Comparison of ENCODE assay signal across 23 mouse cellular contexts in the genomic region with DNA sequence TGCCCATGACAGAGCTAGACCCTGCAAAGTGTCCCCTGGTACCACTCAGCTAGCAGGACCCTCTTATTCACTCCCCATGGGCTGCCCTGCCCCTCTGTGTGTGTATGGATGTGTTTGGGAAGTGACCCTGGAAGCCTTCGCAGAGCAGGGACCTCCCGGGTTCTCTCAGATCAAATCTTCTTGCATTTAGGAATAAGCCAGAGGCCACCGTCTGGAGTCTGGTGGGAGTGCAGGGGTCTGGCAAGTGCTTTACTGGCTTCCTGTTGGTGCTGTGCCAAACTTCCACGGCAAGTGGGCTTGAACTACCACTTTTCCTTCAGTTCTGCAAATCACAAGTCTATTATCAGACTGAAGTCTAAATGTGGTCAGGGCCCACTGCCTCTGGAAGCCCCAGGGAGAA. TPM values are rescaled to one million over a fixed set of nuclear protein-coding genes. Genes with fewer than 3 reads are reported as not detected.
DNase-seq lines count a peak whose midpoint lies in the region; ATAC-seq and TF ChIP-seq lines count a peak whose summit lies in the region.
"Had no signal": no experiment of that assay in that cellular context is flagged by ENCODE, and none has a peak within 500 bp of the region (broad histone marks: within the 10 kb centered on the region; RNA-seq: fewer than 3 reads in every experiment).

No protein-coding gene starts in this region.

- DNase-seq in cerebellum, postnatal 10 days = peak; percentile 65 to 70
- no peak for DNase-seq in cerebellum, adult 11-12 months
- no peak for DNase-seq in kidney, postnatal 0 days (ENCODE audit: low spot score)
- no peak for DNase-seq in kidney, postnatal 14 days
- peak; percentile 63 for DNase-seq in lung, postnatal 10 days
- DNase-seq in lung, postnatal 0 days (ENCODE audit: low spot score) = no peak
- no peak for DNase-seq in thymus, adult 2 months
- DNase-seq: adrenal gland, adult 2 months; cerebellum, adult 11 months; kidney, adult 9 months had no signal

- H3K27ac ChIP-seq in kidney, postnatal 0 days = no peak overlapping the region
- H3K27ac ChIP-seq in lung, postnatal 0 days (ENCODE audit: low read length) = no peak overlapping the region
- no peak overlapping the region for H3K27ac ChIP-seq in thymus, adult 2 months (ENCODE audit: control insufficient read depth, insufficient read depth, low read length)
- H3K27ac ChIP-seq: embryonic facial prominence, embryonic 12.5 days; forebrain, embryonic 15.5 days; hindbrain, embryonic 13.5 days; left cerebral cortex, adult 2 months; limb, embryonic 12.5 days; lung, embryonic 15.5 days; midbrain, embryonic 15.5 days; neural tube, embryonic 13.5 days had no signal

- no peaks in the 10 kb centered on the region for H3K27me3 ChIP-seq in kidney, postnatal 0 days (ENCODE audit: insufficient read depth, low read length)
- no peaks in the 10 kb centered on the region for H3K27me3 ChIP-seq in lung, postnatal 0 days (replicated peaks; ENCODE audit: insufficient read depth, low read length)
- H3K27me3 ChIP-seq in myocyte (ENCODE audit: control insufficient read depth, insufficient read depth, insufficient read length) = no peaks in the 10 kb centered on the region
- H3K27me3 ChIP-seq in thymus, adult 2 months (ENCODE audit: control insufficient read depth, insufficient read depth, low read length) = no peaks in the 10 kb centered on the region

- no peak overlapping the region for H3K9ac ChIP-seq in kidney, postnatal 0 days (ENCODE audit: low read depth, low read length)
- no peak overlapping the region for H3K9ac ChIP-seq in lung, postnatal 0 days (replicated peaks; ENCODE audit: low read depth)
- H3K9ac ChIP-seq: embryonic facial prominence, embryonic 12.5 days; forebrain, embryonic 15.5 days; hindbrain, embryonic 13.5 days; limb, embryonic 12.5 days; lung, embryonic 15.5 days; midbrain, embryonic 15.5 days; neural tube, embryonic 13.5 days had no signal

- WGBS in kidney, postnatal 0 days = 26% methylated on average over 4 of the region's 4 CpGs
- WGBS in lung, postnatal 0 days = 21% methylated on average over 4 of the region's 4 CpGs
- 39% methylated on average over 4 of the region's 4 CpGs for WGBS in thymus, adult 2 months

- peaks cover 47% of the 10 kb centered on the region for H3K4me1 ChIP-seq in kidney, postnatal 0 days (replicated peaks; ENCODE audit: insufficient read depth, low read length)
- H3K4me1 ChIP-seq in lung, postnatal 0 days (ENCODE audit: insufficient read depth, low read depth, low read length) = peaks cover 3% of the 10 kb centered on the region; the same call in 1 of the 2 replicates
- H3K4me1 ChIP-seq in thymus, adult 2 months (replicated peaks; ENCODE audit: control insufficient read depth, insufficient read depth, low read length) = no peaks in the 10 kb centered on the region
- H3K4me1 ChIP-seq: forebrain, embryonic 15.5 days; midbrain, embryonic 15.5 days; neural tube, embryonic 13.5 days had no signal

- TF ChIP-seq CTCF in kidney, postnatal 0 days (IDR thresholded peaks at IDR 0.05; ENCODE audit: low read depth) = peak; percentile 46
- TF ChIP-seq CTCF in lung, postnatal 0 days (IDR thresholded peaks at IDR 0.05) = no peak
- no peak for TF ChIP-seq CTCF in thymus, adult 2 months (IDR thresholded peaks at IDR 0.05; ENCODE audit: borderline replicate concordance, control insufficient read depth, extremely low read depth, insufficient read depth, low read length, poor library complexity)

- no peak overlapping the region for H3K4me3 ChIP-seq in kidney, postnatal 0 days (replicated peaks; ENCODE audit: low read depth, low read length)
- H3K4me3 ChIP-seq in lung, postnatal 0 days (ENCODE audit: low read depth, low read length) = no peak overlapping the region
- no peak overlapping the region for H3K4me3 ChIP-seq in myocyte
- no peak overlapping the region for H3K4me3 ChIP-seq in thymus, adult 2 months (ENCODE audit: control insufficient read depth, insufficient read depth, low read length)
- H3K4me3 ChIP-seq: embryonic facial prominence, embryonic 12.5 days; forebrain, embryonic 15.5 days; hindbrain, embryonic 13.5 days; left cerebral cortex, adult 2 months; limb, embryonic 12.5 days; lung, embryonic 15.5 days; midbrain, embryonic 15.5 days; neural tube, embryonic 13.5 days had no signal

- no peak overlapping the region for H3ac ChIP-seq in myocyte (ENCODE audit: control insufficient read depth, insufficient read length)

- TF ChIP-seq EP300 in lung, postnatal 0 days (IDR thresholded peaks at IDR 0.05) = no peak

- peaks cover 12% of the 10 kb centered on the region for H3K36me3 ChIP-seq in kidney, postnatal 0 days (ENCODE audit: insufficient read depth, low read length)
- H3K36me3 ChIP-seq in lung, postnatal 0 days (ENCODE audit: insufficient read depth, low read length) = no peaks in the 10 kb centered on the region
- peaks cover 37% of the 10 kb centered on the region for H3K36me3 ChIP-seq in myocyte (ENCODE audit: control insufficient read depth, insufficient read depth)
- H3K36me3 ChIP-seq in thymus, adult 2 months (ENCODE audit: control insufficient read depth, insufficient read depth, low read length) = no peaks in the 10 kb centered on the region
- H3K36me3 ChIP-seq: embryonic facial prominence, embryonic 12.5 days; forebrain, embryonic 15.5 days; hindbrain, embryonic 13.5 days; limb, embryonic 12.5 days; lung, embryonic 15.5 days; midbrain, embryonic 15.5 days; neural tube, embryonic 13.5 days had no signal

- no peak for ATAC-seq in kidney, postnatal 0 days (replicated peaks; ENCODE audit: low FRiP score, low read depth)
- ATAC-seq in lung, postnatal 0 days = no peak
- ATAC-seq: CD4-positive, CD25-positive, alpha-beta regulatory T cell, adult 4 months; forebrain, embryonic 15.5 days; midbrain, embryonic 15.5 days had no signal

- H3K4me2 ChIP-seq in kidney, postnatal 0 days (ENCODE audit: low read length) = no peak overlapping the region
- H3K4me2 ChIP-seq in lung, postnatal 0 days (replicated peaks; ENCODE audit: low read depth, low read length) = no peak overlapping the region
- H3K4me2 ChIP-seq in myocyte (ENCODE audit: low read depth) = peak overlapping the region; percentile 64
- H3K4me2 ChIP-seq: embryonic facial prominence, embryonic 12.5 days; forebrain, embryonic 15.5 days; hindbrain, embryonic 13.5 days; limb, embryonic 12.5 days; lung, embryonic 15.5 days; midbrain, embryonic 15.5 days; neural tube, embryonic 13.5 days had no signal

- no peaks in the 10 kb centered on the region for H3K9me3 ChIP-seq in kidney, postnatal 0 days (replicated peaks; ENCODE audit: low read length)
- H3K9me3 ChIP-seq in lung, postnatal 0 days (ENCODE audit: low read length) = no peaks in the 10 kb centered on the region
- H3K9me3 ChIP-seq: embryonic facial prominence, embryonic 12.5 days; forebrain, embryonic 15.5 days; G1E; hindbrain, embryonic 13.5 days; limb, embryonic 12.5 days; lung, embryonic 15.5 days; midbrain, embryonic 15.5 days; neural tube, embryonic 13.5 days had no signal

- no peak for TF ChIP-seq POLR2A in myocyte (IDR thresholded peaks at IDR 0.05; ENCODE audit: insufficient read length, low read depth)
- TF ChIP-seq POLR2A in thymus, adult 2 months (IDR thresholded peaks at IDR 0.05; ENCODE audit: control insufficient read depth, extremely low read depth, insufficient read depth, low read length, poor library complexity) = no peak

- H3K79me2 ChIP-seq in myocyte (ENCODE audit: control insufficient read depth, insufficient read depth) = no peaks in the 10 kb centered on the region

TF ChIP-seq in myocyte, 11 proteins besides CTCF, POLR2A, EP300 and RAD21:
- TF ChIP-seq POLR2AphosphoS2 (IDR thresholded peaks at IDR 0.05; ENCODE audit: insufficient read length, low read depth) (no peak), MYOG (IDR thresholded peaks at IDR 0.05; ENCODE audit: control insufficient read depth in 1 of 3, insufficient read depth in 1 of 3, insufficient read length in 2 of 3, low read depth in 2 of 3) (no peak), CEBPB (IDR thresholded peaks at IDR 0.05; ENCODE audit: insufficient read depth, poor library complexity, severe bottlenecking) (no peak), SRF (IDR thresholded peaks at IDR 0.05; ENCODE audit: control insufficient read depth, insufficient read length, low read depth) (no peak), REST (IDR thresholded peaks at IDR 0.05; ENCODE audit: insufficient read depth, insufficient read length) (no peak), MAX (IDR thresholded peaks at IDR 0.05; ENCODE audit: low read depth) (no peak), E2F4 (IDR thresholded peaks at IDR 0.05; ENCODE audit: insufficient read depth) (no peak), USF1 (IDR thresholded peaks at IDR 0.05; ENCODE audit: low read depth) (no peak), MYOD1 (IDR thresholded peaks at IDR 0.05; ENCODE audit: control insufficient read depth in 1 of 3, insufficient read length in 2 of 3, low read depth in 2 of 3) (no peak), TCF3 (IDR thresholded peaks at IDR 0.05; ENCODE audit: insufficient read length, low read depth) (no peak), TCF12 (IDR thresholded peaks at IDR 0.05; ENCODE audit: insufficient read depth, poor library complexity, severe bottlenecking) (no peak)

RNA-seq across cellular contexts. Expression of gene Tnfaip2, which starts 11.8 kb away (rescaled TPM):
- polyA plus RNA-seq in kidney, postnatal 0 days (2015; fragmentation: Nextera tagmentation; extraction: Ambion mirVana) = 34.8 and 46.7 TPM in 2 replicates
- 17.0 and 26.3 TPM in 2 replicates for polyA plus RNA-seq in lung, postnatal 0 days (2015; fragmentation: Nextera tagmentation; extraction: Ambion mirVana)
- 169 TPM for polyA plus RNA-seq in myocyte (2012; fragmentation: generic; extraction: Trizol)
- polyA plus RNA-seq in thymus, adult 2 months (2012; rRNA removed) = 18.9 and 27.9 TPM in 2 replicates
- polyA plus RNA-seq: CD4-positive, CD25-positive, alpha-beta regulatory T cell, adult 4 months had no signal

RNA-seq across cellular contexts. Expression of gene Gm266, which starts 31.6 kb away (rescaled TPM):
- 97.1 and 109 TPM in 2 replicates for polyA plus RNA-seq in kidney, postnatal 0 days (2015; fragmentation: Nextera tagmentation; extraction: Ambion mirVana)
- polyA plus RNA-seq in lung, postnatal 0 days (2015; fragmentation: Nextera tagmentation; extraction: Ambion mirVana) = 1.9 and 2.7 TPM in 2 replicates
- 1.5 TPM for polyA plus RNA-seq in myocyte (2012; fragmentation: generic; extraction: Trizol)
- polyA plus RNA-seq in thymus, adult 2 months (2012; rRNA removed) = 1.4 and 1.8 TPM in 2 replicates
- polyA plus RNA-seq: CD4-positive, CD25-positive, alpha-beta regulatory T cell, adult 4 months; G1E had no signal

RNA-seq across cellular contexts. Expression of gene Exoc3l4, which starts 37.2 kb away (rescaled TPM):
- polyA plus RNA-seq in kidney, postnatal 0 days (2015; fragmentation: Nextera tagmentation; extraction: Ambion mirVana) = 25.4 and 25.9 TPM in 2 replicates
- polyA plus RNA-seq in lung, postnatal 0 days (2015; fragmentation: Nextera tagmentation; extraction: Ambion mirVana) = 21.3 and 24.4 TPM in 2 replicates
- polyA plus RNA-seq in myocyte (2012; fragmentation: generic; extraction: Trizol) = 23.2 TPM
- 31.0 and 41.5 TPM in 2 replicates for polyA plus RNA-seq in thymus, adult 2 months (2012; rRNA removed)
- polyA plus RNA-seq: CD4-positive, CD25-positive, alpha-beta regulatory T cell, adult 4 months; G1E had no signal

RNA-seq across cellular contexts. Expression of gene Lbhd2, which starts 47.4 kb away (rescaled TPM):
- polyA plus RNA-seq in kidney, postnatal 0 days (2015; fragmentation: Nextera tagmentation; extraction: Ambion mirVana) = 12.6 and 14.3 TPM in 2 replicates
- polyA plus RNA-seq in lung, postnatal 0 days (2015; fragmentation: Nextera tagmentation; extraction: Ambion mirVana) = 0.37 and 1.1 TPM in 2 replicates
- not detected for polyA plus RNA-seq in myocyte (2012; fragmentation: generic; extraction: Trizol)
- 1.4 and 1.9 TPM in 2 replicates for polyA plus RNA-seq in thymus, adult 2 months (2012; rRNA removed)
- polyA plus RNA-seq: CD4-positive, CD25-positive, alpha-beta regulatory T cell, adult 4 months; G1E; gonadal fat pad, adult 2 months; heart, postnatal 0 days; neural tube, embryonic 13.5 days had no signal

Comparison
In these comparisons a context has a peak if more than half of its experiments do, and no peak if none do; other contexts are left out.
1. DNase-seq: peak in cerebellum, postnatal 10 days (2 of 2) and lung, postnatal 10 days (single experiment); none in cerebellum, adult 11-12 months (single experiment), kidney, postnatal 0 days (single experiment), kidney, postnatal 14 days (single experiment), lung, postnatal 0 days (single experiment) and thymus, adult 2 months (single experiment).
2. RNA of gene Gm266, which starts 31.6 kb away (polyA plus RNA-seq): 97.1 to 109 TPM in kidney, postnatal 0 days; 1.9 to 2.7 TPM in lung, postnatal 0 days, 1.5 TPM in myocyte (single experiment) and 1.4 to 1.8 TPM in thymus, adult 2 months; every median in the first group is over 10 times any median in the second.